Mouse (Mus musculus) E14TG2a.4 (cell line): Measurements from ENCODE around the gene Gm42669.

Experiments
- H3K27me3 ChIP-seq: 2 replicates; pipeline ENCODE4 v1.6.1; 2014; ENCODE audit warnings: low read length, control low read depth; ENCODE audit not compliant: insufficient read depth
- H3K36me3 ChIP-seq: 2 replicates; pipeline ENCODE4 v1.6.1; 2014; ENCODE audit warnings: low read length, control low read depth; ENCODE audit not compliant: insufficient read depth
- H3K4me1 ChIP-seq: replicated peaks from 2 replicates; pipeline ENCODE4 v1.6.1; 2014; ENCODE audit warnings: low read depth, low read length, control low read depth
- H3K4me3 ChIP-seq: replicated peaks from 2 replicates; pipeline ENCODE4 v1.5.1; 2014; ENCODE audit warnings: mild to moderate bottlenecking, low read length
- H3K9me3 ChIP-seq: 2 replicates; pipeline ENCODE4 v1.6.1; 2014; ENCODE audit warnings: low read length, control low read depth
- CTCF ChIP-seq: conservative IDR thresholded peaks from 2 replicates; pipeline ENCODE4 v1.5.1; 2014; ENCODE audit warnings: low read length
- NANOG ChIP-seq: IDR thresholded peaks from 2 replicates; pipeline ENCODE4 v1.6.1; 2014; ENCODE audit warnings: borderline replicate concordance, low read length, mixed read lengths
- POU5F1 ChIP-seq: IDR thresholded peaks from 2 replicates; pipeline ENCODE4 v1.6.1; 2014; ENCODE audit warnings: low read length, borderline replicate concordance

The Gm42669 gene

DNA sequence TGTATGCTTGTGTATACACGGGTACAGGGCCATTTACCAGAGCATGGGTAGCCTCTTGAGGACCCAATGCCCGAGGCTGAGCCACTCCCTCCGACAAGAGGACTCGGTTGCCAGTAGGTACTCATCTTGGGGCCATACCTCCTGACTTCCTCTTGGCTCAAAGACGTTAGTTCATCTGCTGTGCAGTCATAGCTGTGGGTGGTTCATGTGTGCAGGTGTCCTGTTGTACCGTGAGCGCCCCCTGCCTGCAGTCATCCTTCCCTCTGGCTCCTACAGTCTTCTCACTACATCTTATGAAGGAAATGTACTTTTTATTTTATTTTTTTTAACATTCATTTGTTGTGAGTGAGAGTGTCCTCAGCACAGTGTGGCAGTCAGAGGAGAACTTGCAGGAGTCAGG is 6.2 kb downstream of the Gm42669 start:
- no peaks in the 10 kb centered on the region for H3K36me3 ChIP-seq
- H3K9me3 ChIP-seq: no peaks in the 10 kb centered on the region
- no peak overlapping the region for H3K4me3 ChIP-seq
- peak; percentile 63 for TF ChIP-seq CTCF
- TF ChIP-seq NANOG: no peak
- no peak for TF ChIP-seq POU5F1
- no peaks in the 10 kb centered on the region for H3K4me1 ChIP-seq
- no peaks in the 10 kb centered on the region for H3K27me3 ChIP-seq

DNA sequence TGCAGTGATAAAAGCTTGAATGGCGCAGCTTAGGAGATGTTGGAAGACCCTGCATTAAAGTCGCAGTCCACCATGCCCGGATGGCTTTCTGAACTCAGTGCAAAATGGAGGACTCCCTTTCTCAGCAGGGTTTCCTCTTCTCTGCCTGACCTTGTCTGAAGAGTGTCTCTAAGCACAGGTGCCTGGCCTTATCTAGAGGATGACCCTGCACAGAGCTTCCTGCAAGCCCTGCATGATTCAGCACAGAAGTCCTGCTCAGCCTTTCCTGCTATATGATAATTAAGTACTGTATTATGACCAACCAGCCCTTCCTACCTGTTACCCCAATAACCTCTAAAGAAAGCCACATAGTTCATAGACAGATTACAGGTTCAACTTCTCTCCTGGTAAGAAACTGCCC is 8.0 kb downstream of the Gm42669 start:
- Histone ChIP-seq H3K4me3 (no peak overlapping the region), H3K36me3 (no peaks in the 10 kb centered on the region), H3K9me3 (no peaks in the 10 kb centered on the region), H3K4me1 (no peaks in the 10 kb centered on the region), H3K27me3 (no peaks in the 10 kb centered on the region)
- no peak for TF ChIP-seq CTCF
- TF ChIP-seq POU5F1: no peak

- TF ChIP-seq POU5F1 (no peak), CTCF (no peak), NANOG (no peak)
- Histone ChIP-seq H3K4me3 (no peak overlapping the region), H3K4me1 (no peaks in the 10 kb centered on the region), H3K36me3 (no peaks in the 10 kb centered on the region), H3K9me3 (no peaks in the 10 kb centered on the region), H3K27me3 (no peaks in the 10 kb centered on the region)
Observed at GRCm38 (mm10) chr5:107516087-107516486, 8.7 kb downstream of the Gm42669 start.

- Histone ChIP-seq H3K4me3 (no peak overlapping the region), H3K36me3 (no peaks in the 10 kb centered on the region), H3K9me3 (no peaks in the 10 kb centered on the region), H3K4me1 (no peaks in the 10 kb centered on the region), H3K27me3 (no peaks in the 10 kb centered on the region)
- TF ChIP-seq NANOG (no peak), CTCF (no peak), POU5F1 (no peak)
Observed at GRCm38 (mm10) chr5:107518602-107519001, 11.2 kb downstream of the Gm42669 start.

- H3K27me3 ChIP-seq: no peaks in the 10 kb centered on the region
- no peaks in the 10 kb centered on the region for H3K36me3 ChIP-seq
- H3K9me3 ChIP-seq: no peaks in the 10 kb centered on the region
- no peaks in the 10 kb centered on the region for H3K4me1 ChIP-seq
- TF ChIP-seq POU5F1: no peak
- no peak for TF ChIP-seq CTCF
- no peak for TF ChIP-seq NANOG
- no peak overlapping the region for H3K4me3 ChIP-seq
Observed at GRCm38 (mm10) chr5:107521386-107521785, 14.0 kb downstream of the Gm42669 start.

- Histone ChIP-seq H3K4me1 (no peaks in the 10 kb centered on the region), H3K4me3 (no peak overlapping the region), H3K27me3 (no peaks in the 10 kb centered on the region), H3K36me3 (no peaks in the 10 kb centered on the region), H3K9me3 (no peaks in the 10 kb centered on the region)
- TF ChIP-seq POU5F1 (no peak), CTCF (no peak), NANOG (no peak)
Observed at GRCm38 (mm10) chr5:107521897-107522296, 14.5 kb downstream of the Gm42669 start.

DNA sequence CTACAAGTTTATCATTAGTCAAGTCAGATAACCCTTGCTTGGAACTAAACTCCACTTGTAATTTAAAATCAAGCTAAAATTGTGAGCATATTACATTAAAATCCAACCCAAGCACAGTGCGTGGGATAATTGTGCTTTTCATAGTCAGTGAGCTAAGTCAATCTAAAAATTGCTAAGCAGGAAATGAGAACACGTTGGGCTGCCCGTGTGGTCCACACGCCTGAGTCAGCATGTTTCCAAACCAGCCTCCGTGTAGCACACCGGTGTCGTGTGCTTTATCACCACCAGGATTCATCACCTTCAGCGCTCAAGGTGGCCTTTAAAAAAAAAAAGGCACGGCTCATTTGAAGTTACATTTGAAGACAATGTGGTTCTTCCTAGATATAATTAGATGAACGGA is 16.9 kb downstream of the Gm42669 start:
- TF ChIP-seq POU5F1: no peak
- no peak for TF ChIP-seq NANOG
- no peak for TF ChIP-seq CTCF
- H3K27me3 ChIP-seq: no peaks in the 10 kb centered on the region
- H3K4me1 ChIP-seq: no peaks in the 10 kb centered on the region
- H3K9me3 ChIP-seq: no peaks in the 10 kb centered on the region
- H3K36me3 ChIP-seq: no peaks in the 10 kb centered on the region
- H3K4me3 ChIP-seq: no peak overlapping the region

DNA sequence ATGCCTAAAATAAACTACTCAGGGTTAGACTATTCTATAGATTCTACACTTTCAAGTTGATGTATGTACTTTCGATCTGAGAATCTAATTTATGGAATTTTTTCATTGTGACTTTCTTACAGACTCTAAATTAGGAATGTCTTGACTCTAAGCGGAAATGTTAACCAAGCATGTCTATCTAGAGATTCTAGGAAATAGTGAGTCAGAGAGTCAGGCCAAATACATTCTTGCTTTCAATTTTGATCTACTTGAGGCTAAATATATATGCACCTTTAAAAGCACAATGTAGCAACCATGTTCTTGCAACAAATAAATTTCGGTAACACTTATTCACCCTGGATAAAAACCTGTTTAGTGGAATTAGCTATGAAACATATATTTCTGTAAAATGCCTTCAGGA is 21.4 kb downstream of the Gm42669 start:
- no peaks in the 10 kb centered on the region for H3K9me3 ChIP-seq
- H3K4me3 ChIP-seq: no peak overlapping the region
- no peaks in the 10 kb centered on the region for H3K36me3 ChIP-seq
- peaks cover 5% of the 10 kb centered on the region; the same call in 1 of the 2 replicates for H3K27me3 ChIP-seq
- TF ChIP-seq CTCF: no peak
- TF ChIP-seq POU5F1: no peak
- TF ChIP-seq NANOG: no peak
- no peaks in the 10 kb centered on the region for H3K4me1 ChIP-seq

DNA sequence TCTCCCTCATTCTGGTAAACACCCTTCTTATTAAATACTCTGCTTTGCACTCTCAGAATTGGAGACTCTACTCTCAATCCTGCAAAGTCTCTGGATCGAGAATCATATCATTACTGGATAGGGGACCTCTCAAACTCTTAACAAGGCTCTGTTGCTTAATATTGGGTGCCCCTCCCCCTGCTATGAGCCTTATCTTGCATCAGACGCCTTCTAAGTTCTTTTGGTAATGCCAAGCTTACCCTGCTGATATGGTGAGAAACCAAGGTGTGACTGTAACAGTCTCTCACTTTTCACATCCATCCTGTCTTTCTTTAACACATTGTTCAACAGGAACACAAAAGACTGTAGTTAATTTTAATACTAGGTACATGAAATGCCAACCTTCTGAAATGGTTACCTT is 26.2 kb downstream of the Gm42669 start:
- Histone ChIP-seq H3K9me3 (no peaks in the 10 kb centered on the region), H3K4me1 (peaks cover 3% of the 10 kb centered on the region; the same call in 1 of the 2 replicates), H3K4me3 (no peak overlapping the region), H3K27me3 (peaks cover 9% of the 10 kb centered on the region; the same call in 1 of the 2 replicates), H3K36me3 (no peaks in the 10 kb centered on the region)
- TF ChIP-seq CTCF (no peak), POU5F1 (no peak), NANOG (no peak)

- TF ChIP-seq NANOG: no peak
- no peak for TF ChIP-seq CTCF
- TF ChIP-seq POU5F1: no peak
- Histone ChIP-seq H3K4me3 (peak within 1 kb of the TSS; percentile 70), H3K4me1 (peaks cover 3% of the 10 kb centered on the region; the same call in 1 of the 2 replicates), H3K36me3 (no peaks in the 10 kb centered on the region), H3K9me3 (no peaks in the 10 kb centered on the region), H3K27me3 (peaks cover 9% of the 10 kb centered on the region; the same call in 1 of the 2 replicates)
Observed at GRCm38 (mm10) chr5:107534581-107534980, 27.2 kb downstream of the Gm42669 start, which contains the start of gene 1700028K03Rik. 1700028K03Rik (plus strand) TSS chr5:107534709.
